Mouse (Mus musculus): ENCODE measurements around the gene Dld.

GRCm38 (mm10) chr12:31323136-31323695 lies 28.0 kb downstream of the Dld start:
- TF ChIP-seq CTCF (IDR thresholded peaks at IDR 0.05) (no peak), EP300 (IDR thresholded peaks at IDR 0.05) (no peak)

All from lung, postnatal 0 days (tissue).